Mouse (Mus musculus): ENCODE results near the gene 4931428L18Rik. TPM values are rescaled to one million over a fixed set of nuclear protein-coding genes. Genes with fewer than 3 reads are reported as not detected.

Gene 4931428L18Rik
- not detected for total RNA-seq (2022)

DNA sequence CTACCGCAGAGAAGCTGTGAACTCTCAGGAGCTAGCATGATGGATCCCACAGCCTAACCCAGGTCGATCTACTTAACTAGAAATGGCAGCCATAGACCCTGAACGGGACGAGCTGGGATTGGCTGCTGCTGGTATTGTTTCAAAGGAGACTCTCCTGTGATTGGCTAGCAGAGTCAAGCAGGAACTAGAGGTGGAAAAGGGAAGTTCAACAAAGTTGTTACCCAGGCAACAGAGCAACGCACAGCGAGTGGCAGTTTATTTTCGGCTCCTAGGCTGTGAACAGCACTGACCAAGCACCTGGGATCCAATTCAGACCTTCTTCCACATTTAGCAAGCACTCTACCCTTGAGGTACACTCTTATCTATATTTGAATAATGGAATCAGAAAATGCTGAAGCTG, at the start of gene 4931428L18Rik, which contains the start of gene Pih1d3:
TSS of gene 4931428L18Rik (minus strand) at position 121 of the 400 bp plus-strand sequence.
TSS of gene Pih1d3 (plus strand) at position 275 of the 400 bp plus-strand sequence.
- no peak for DNase-seq (ENCODE audit: low spot score in 2 of 2)

DNA sequence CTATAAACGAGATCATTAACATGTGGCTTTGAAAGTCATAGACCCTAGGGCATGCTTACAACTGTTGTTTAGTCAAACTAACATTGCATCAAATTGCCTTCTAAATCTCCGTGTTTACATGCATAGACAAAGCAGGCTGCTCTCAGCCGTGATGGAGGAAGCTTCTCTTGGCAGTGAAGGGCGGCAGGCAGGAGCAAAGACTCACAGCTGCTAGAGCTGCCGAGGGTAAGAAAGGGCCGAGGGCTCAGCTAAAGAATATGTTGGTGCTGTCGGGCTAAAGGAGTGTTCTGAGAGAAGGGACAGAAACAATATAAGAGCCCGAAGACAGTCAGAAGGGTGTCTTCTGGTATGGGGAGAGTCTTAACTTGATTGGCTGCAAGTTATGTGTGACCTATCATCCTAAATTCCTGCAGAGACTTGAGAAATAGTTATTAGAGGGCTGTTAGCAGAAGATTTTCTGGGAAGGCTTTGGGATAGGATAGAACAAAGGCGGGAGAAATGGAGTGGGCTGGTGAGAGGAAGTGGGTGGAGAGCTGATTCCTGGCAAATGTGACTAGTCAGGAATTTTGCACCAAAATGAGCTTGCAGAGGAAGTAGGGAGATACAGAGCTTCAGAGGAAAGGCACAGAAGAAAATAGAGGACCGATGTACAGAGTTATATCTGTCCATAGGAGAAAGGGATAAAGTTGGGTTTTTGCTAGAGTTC, 37.9 kb upstream of the 4931428L18Rik start:
- no peak for DNase-seq (ENCODE audit: low spot score in 2 of 2)

DNA sequence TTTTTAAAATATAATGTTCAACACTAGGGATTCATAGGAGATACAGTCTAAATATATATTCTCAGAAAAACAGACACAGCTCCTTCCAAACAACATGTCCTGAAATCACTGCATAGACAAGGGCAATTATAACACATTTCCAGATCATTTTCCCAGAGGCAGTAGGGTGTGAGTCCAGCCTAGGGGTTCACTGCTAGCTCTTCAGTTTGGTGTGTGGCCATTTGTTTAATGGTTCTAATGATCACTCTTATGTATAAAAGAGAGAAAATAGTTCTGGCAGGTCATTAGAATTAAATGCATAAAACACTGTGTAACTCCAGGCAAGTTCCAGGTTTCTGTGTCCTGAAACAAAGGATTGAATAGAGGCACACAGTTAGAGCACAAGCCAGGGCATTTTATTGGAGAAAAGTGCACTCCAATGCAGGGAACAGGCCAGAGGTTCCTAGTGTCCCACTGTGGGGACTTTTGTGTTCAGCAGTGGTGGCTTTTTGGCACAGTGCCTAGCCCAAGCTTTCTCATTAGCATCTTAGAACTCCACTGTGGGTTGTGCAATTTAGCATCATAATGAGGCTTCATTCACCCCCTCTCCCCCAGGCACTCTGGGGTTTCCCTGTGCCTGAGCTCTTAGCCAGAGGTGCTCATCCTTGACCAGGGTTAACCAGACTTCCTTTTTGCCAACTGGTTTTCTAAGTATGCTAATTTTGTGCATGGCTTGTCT, 11.0 kb upstream of the 4931428L18Rik start:
- peak; percentile 28 to 37 for DNase-seq (ENCODE audit: low spot score in 2 of 2)

DNA sequence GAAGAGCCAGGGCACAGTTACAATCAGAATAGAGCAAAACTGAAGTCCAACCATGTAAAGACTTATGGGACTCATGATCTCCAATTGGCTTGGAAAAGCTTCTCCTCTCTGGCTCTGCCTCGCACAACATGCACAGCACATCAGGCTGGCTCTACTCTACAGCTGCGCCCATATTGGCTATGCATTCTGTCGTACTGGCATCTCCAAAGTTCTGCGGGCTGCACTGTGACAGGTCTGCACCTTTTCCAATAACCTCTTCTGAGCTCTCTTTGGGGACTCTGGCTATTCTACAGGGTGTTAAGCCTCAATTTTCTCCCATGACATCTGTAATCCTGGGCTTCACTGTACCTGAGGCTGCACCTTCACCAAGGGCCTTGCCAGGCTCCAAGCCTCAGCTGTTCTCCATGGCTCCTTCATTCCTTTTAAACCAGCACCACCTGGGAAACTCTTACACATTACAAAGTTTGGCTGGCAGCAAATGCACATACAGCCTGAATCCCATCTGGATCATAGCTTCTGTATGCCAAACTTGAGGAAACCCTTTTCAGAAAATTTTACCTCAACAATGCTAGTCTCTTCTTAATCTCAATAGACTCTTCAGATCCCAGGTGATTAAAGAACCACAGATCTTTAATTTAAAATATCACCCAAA, 1.8 kb downstream of the 4931428L18Rik start:
- DNase-seq (ENCODE audit: low spot score in 2 of 2) = no peak

DNA sequence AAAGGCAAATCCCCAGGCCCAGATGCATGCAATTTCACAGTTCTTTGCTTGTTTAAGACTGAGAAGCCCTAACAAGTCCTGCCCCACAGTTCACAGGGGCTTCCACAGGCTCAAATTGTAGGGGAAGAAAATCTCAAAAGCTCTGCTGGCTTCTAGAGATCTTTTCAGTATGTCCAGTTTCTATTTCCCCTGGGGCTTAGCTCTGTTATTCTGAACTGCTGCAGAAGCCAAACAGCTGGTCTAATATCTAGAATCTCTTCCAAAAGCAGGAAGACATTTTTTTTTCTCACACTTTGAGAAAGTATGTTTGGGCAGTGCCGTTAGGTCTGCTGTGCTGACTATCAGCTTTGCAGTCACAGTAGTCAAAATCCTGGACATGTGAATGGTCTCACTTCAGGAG, 7.7 kb downstream of the 4931428L18Rik start:
- DNase-seq (ENCODE audit: low spot score in 2 of 2) = no peak

DNA sequence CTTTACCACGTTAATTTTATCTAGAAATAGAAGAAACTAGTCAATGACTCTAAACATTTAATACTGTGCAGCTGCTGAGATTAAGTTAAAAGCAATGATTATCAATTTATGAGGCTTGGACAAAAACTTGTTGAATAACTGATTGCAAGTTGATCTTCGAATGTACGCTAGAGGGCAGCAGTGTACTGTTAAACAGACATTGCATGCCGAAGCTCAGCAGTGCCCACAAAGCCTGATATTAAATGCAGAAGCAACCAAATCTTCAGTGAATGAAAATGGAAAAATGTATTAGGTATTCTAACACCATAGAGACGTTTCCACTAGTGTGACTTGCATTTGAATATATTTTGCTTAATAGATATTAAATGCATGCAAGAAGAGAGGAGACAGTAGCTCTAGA, 12.3 kb downstream of the 4931428L18Rik start:
- DNase-seq (ENCODE audit: low spot score in 2 of 2) = peak; percentile 18 to 55

DNA sequence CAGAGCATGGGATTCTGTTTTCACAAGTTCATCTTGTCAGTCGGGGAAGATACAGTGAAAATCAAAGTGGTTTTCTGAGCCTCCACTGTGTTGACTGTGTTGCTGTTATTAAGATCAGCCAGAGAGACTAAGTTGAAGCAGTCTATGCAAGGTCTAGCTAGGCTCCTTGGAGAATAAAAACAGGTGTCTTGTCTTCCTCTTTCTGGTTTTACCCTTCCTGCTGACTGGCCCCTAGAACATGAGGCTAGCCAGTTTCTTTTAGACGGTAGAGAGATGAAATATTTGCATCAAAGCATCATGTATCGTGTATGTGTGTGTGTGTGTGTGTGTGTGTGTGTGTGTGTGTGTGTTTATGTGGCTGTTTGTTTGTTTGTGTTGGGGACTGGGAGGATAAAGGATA, 16.7 kb downstream of the 4931428L18Rik start:
- no peak for DNase-seq (ENCODE audit: low spot score in 2 of 2)

DNA sequence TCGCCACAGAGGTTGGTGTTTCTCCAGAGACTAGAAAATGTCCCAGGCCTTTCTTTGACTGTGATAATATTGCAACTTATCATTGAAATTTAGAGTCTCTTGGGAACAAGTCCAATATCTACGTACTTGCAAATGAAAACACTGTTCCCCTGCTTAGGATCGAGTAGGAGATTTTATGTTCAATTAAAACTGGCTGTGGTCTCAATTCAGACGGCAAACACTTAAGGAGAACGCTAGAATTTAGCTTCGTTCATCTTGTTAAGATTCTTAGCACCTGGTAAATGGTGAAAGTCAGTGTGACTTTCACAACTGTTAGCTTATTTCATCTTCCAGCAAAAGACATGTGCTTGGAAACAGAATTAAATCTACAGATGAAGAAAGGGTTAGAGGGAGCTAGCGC, 17.1 kb downstream of the 4931428L18Rik start:
- DNase-seq (ENCODE audit: low spot score in 2 of 2) = no peak

DNA sequence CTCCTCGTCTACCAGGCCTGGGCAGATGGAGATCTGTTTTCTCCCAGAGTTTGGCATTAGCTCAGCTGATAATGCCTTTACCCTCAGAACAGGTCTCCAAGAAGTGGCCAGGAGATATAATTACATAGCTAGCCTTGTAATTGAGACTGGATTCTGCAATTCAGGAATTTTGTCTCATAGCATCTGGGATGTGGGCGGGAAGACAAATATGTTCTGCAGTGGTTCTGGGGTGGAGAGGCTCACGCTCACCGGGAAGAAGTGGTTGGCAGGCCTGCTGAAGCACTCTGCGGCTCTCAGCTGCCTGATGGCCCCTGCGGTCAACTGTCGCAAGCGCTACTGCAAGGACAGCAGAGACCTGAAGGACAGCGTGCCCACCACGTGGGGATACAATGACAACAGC, 18.7 kb downstream of the 4931428L18Rik start:
- peak; percentile 3 to 10 for DNase-seq (ENCODE audit: low spot score in 2 of 2)

DNA sequence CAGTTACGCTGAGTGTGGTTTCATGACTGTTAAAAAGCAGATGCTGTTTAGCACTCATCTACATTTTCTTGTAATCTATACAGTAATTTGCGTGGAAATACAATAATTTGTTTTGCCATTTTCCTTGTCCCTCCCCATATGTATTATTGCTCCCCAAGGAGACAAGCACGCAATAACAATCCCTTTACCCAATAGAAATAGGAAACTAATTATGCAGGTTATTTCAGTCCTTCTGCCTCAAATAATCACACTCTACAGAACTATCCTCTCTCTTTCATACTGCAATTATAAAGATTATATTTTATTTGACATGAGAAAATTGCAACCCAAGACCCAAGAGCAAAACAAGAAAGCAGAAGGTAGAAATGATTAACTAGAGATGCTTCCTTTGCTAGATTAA, 25.5 kb downstream of the 4931428L18Rik start:
- no peak for DNase-seq (ENCODE audit: low spot score in 2 of 2)

DNA sequence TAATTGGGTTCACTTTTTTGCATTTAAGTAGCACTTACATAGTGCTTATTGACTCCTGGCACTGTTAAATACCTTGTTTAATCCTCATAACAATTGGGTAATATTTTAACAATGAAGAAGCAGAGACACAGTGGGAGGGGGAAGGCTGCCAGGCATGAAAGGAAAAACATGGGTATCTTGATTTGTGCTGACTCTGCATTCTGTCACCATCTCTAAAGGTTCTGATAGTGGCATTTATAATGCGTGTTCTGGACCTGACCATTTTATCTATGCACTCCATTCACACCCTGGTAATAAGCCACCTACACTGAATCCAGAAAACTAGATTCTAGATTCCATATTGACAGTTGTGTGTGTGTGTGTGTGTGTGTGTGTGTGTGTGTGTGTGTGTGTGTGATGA, 26.9 kb downstream of the 4931428L18Rik start:
- no peak for DNase-seq (ENCODE audit: low spot score in 2 of 2)

DNA sequence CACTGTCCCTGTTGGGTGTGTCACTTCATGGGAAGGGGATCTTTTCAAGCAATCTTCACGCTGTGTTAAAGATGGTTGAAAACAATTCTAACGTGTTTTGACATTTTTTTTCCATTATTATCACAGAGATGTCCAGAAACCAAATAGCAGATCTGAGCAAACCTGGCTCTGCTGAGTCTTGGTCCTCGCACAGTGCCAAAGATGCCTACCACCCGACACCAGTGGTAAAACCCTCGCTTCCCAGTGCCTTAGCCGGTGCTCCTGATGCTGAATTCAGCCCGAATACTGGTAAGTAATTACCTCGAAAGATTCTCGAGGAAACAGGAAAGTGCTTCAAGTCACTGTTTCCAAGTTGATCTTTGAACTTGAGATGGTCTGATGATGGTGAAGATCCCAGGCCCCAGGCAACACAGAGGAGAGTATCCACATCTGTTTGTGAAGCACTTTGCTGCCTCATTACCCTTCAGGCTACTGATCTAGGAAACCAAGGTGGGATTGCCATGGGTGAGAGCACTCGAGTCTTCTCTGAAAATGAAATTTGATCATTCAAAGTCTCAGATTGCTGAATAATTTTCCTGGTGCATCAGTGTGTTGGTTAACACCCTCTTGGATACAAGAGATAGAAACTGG, 32.1 kb downstream of the 4931428L18Rik start:
- no peak for DNase-seq (ENCODE audit: low spot score in 2 of 2)

DNA sequence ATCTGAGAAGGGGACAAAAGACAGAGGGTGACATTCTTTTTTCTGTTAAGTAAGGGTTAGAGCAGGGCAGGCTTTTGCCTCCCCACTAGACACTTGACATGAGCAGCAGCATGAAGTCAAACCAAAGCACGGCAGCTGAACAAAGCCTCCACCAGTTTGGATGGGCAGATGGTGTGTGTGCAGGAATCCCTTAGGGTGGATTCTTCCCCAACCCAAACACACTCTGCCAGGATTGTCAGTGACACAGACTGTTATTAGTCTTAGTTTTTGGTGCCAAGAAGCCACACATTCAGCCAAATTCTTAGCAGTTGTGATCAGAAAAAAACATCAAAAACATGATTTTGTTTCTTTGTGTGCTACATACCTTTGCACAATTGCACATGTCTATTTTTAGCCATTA, 44.2 kb downstream of the 4931428L18Rik start:
- DNase-seq (ENCODE audit: low spot score in 2 of 2) = peak; percentile 69 to 70

DNA sequence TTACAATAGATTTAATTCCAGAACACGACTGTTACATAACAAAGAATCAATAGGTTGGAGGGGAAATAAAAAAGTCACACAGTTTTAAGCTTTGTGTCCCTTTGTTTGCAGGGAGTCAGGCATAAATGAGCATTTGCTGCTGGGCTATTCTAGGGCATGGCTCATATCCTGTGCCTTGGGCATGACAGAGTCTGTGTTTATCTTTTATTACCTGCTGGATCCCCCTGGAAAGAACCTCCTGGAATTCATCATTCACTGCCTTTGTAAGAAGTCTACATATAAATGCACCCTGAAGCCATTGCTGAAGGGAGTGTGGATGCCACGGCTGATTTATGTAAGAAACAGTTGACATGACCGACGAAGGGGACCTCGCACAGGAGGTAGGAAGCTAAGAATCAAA, 46.4 kb downstream of the 4931428L18Rik start, which contains the start of gene Lgsn:
TSS of gene Lgsn (plus strand) at position 301 of the 400 bp plus-strand sequence.
- no peak for DNase-seq (ENCODE audit: low spot score in 2 of 2)

DNA sequence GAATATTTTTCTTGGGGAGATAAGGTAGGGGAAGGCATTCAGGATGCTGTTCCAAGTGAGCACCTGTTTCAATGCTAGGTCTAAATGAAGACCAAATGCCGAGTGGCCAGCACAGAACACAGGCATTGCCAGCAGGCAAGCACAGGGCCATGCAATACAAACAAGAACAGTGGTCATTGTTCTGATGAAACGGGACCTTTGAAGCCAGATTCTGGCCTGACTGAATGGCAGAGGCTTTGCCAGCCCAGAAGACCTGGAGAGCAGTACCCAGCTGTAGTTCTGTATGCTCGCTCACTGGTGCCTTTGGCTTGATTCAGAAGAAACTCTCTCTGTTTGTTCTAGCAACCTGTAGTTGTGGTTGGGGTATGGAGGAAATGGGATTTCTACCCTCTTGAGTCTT, 47.1 kb downstream of the 4931428L18Rik start:
- no peak for DNase-seq (ENCODE audit: low spot score in 2 of 2)

DNA sequence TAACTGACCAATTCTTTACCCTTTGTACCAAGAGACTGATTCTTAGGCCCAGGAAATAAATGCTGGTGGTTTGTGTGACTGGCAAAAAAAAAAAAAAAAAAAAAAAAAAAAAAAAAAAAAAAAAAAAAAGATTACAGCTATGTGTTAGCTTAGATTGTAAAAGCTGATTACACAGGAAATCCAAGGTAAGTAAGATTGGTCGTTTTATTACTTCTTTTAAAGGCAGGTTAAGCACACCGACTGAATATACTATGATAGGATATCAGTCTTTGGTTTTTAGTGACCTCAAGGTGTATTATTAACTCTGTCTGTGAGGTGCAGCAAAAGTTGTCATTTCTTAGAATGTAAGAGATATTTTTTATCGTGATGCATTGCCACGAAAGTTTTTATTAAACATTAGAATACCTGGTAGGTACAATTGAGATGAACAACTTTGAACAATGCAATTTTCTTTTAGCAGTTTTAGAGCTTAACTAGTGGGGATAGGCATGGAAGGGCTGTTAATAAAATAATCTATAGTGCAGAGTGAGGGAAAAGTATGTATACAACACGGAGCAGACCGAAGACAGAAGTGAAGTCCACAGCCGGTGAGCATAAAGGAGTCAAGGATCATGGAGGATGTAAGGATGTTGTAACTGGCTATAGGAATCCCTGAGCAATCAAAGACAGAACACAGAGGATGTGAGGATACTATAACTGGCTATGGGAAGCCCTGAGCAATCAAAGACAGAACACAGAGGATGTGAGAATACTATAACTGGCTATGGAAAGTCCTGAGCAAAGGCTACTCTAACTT, 57.0 kb downstream of the 4931428L18Rik start:
- DNase-seq (ENCODE audit: low spot score in 2 of 2) = no peak

DNA sequence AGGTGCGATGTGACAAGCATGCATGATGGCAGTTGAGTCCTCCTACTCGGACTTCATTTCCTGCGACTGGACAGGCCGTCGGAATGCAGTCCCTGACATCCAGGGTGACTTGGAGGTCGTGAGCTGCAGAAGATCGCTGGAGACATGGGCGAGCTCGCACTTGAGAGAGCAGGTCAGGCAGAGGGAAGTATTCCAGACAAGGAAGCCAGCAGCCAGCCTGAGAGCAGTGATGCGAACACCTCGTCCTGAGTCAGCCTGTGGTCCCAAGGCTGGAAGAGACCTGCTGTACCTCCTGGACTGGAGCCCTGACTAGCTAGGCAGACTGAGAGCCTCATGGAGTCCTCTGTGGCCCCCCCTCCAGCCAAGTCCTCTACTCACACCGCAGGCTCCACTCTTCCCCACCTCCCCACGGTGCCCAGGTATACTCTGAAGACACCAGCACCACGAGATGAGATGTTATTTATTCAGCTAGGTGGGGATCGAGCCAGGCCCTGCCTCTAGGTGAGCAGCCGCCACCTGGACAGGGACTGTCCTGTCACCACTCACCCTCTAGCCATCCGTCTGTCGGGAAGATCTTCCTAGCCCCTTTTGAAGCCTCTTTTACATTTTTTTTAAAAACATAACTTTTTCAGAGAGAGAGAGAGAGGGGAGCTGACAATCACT, 57.8 kb downstream of the 4931428L18Rik start:
- no peak for DNase-seq (ENCODE audit: low spot score in 2 of 2)

DNA sequence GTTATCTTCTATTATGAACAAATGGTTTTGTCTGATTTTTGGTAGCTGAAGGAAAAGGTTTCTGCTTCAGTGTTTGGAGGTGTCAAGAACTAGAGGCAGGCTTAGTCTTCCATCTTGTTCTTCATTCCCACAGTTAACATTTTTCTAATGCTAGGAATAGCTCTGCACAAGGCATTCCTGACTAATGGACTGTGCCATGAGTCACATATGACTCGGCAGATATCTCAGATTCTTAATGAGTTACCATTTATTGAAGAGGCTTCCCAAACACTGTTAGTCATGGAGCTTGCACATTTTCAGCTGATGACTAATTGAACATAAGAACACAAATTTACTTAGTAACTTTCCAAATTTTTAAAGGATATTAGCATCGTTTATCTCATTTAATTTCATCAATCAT, 65.6 kb downstream of the 4931428L18Rik start:
- DNase-seq (ENCODE audit: low spot score in 2 of 2) = no peak

DNA sequence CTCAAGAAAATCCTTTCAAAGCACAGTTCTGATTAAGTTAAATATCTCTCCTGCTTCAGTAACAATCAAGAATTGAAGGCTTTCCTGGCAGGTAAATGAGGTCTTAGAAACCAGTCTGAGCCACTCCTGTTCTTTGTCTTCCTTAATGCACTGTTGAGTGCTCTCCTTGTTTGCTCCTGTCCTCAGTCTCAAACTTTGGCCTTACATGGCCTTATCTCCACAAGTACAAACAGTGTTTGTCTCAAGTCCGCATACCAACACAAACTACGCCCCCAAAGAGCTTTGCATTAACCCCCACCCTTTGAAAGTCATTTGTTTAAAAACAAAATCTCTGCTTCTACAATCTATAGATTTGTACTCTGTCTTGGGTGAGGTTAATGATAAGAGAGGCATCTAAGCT, 66.3 kb downstream of the 4931428L18Rik start:
- no peak for DNase-seq (ENCODE audit: low spot score in 2 of 2)

DNA sequence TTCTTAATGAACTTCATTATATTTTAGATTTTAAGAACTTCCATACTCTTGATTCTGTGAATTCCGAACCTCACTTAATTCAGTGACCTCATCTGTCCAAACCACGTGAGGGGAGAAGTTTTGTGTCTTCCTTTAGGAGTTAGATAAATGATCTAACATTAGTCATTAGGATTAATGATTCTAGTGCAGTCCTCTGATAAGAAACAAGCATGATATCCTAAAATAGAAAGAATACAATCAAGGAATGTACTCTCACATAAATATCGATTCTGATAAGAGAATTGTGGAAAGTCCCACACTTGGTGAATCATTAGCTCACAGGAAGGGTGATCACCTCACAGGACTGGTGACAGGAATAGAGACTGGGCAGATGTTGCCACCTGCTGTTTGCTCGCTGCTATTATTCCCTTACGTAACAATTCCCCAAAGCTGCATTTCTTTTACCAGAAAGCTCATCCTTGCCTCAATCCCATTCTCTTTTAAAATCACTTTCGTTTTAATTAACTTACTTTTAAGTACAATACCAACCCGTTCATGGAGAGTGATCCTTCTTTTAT, 68.6 kb downstream of the 4931428L18Rik start:
- peak; percentile 53 to 61 for DNase-seq (ENCODE audit: low spot score in 2 of 2)

All from layer of hippocampus, adult 8-10 months (tissue).